Mouse (Mus musculus): ENCODE data around the gene Dnajb3. TPM values are rescaled to one million over a fixed set of nuclear protein-coding genes. Genes with fewer than 3 reads are reported as not detected.
"Not testable (repeated sequence)": the region's sequence is repeated elsewhere in the genome, so short reads cannot be mapped to it uniquely, and the experiment has no call there.

The Dnajb3 gene
- polyA plus RNA-seq, 2 experiments = 7.9 to 9.4 TPM

DNA sequence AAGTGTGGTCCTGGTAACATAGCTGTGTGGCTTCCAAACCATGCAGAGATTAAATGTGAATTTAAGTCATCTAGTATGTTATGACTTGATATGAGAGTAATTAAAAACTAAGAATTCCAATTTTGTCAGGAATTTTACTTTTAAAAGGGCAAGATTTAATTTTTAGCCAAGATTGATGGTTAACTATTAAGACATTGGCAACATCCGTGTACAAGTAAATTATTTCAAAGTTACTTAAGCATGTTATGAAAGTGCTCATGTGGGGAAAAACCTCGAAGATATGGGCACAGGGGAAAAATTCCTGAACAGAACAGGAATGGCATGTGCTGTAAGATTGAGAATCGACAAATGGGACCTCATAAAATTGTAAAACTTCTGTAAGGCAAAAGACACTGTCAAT lies 8.1 kb downstream of the Dnajb3 start:
- no peak overlapping the region for H3K9ac ChIP-seq (replicated peaks)
- H3K9me3 ChIP-seq (ENCODE audit: control insufficient read depth, low read length) = no peaks in the 10 kb centered on the region
- H3K36me3 ChIP-seq (replicated peaks; ENCODE audit: control insufficient read depth, insufficient read depth, low read depth) = no peaks in the 10 kb centered on the region
- no peak overlapping the region for H3K4me2 ChIP-seq (ENCODE audit: low read depth)
- H3K4me3 ChIP-seq (ENCODE audit: insufficient read depth in 1 of 2, low read depth in 2 of 2, low read length in 2 of 2) = no peak overlapping the region
- H3K27me3 ChIP-seq (ENCODE audit: control insufficient read depth, insufficient read depth, low read length) = no peaks in the 10 kb centered on the region
- DNase-seq (ENCODE audit: low read depth in 3 of 3, low spot score in 3 of 3) = no peak
- no peak for ATAC-seq (ENCODE audit: insufficient read depth)
- no peak overlapping the region for H3K27ac ChIP-seq
- no peaks in the 10 kb centered on the region for H3K4me1 ChIP-seq (replicated peaks; ENCODE audit: control insufficient read depth in 2 of 2, insufficient read depth in 2 of 2, low read length in 1 of 2)
- WGBS (ENCODE audit: insufficient replicate concordance) = 44% methylated on average over 3 of the region's 3 CpGs
- TF ChIP-seq CTCF (IDR thresholded peaks at IDR 0.05; ENCODE audit: low read depth) = no peak
- no peak for TF ChIP-seq EP300 (IDR thresholded peaks at IDR 0.05; ENCODE audit: low read depth)

DNA sequence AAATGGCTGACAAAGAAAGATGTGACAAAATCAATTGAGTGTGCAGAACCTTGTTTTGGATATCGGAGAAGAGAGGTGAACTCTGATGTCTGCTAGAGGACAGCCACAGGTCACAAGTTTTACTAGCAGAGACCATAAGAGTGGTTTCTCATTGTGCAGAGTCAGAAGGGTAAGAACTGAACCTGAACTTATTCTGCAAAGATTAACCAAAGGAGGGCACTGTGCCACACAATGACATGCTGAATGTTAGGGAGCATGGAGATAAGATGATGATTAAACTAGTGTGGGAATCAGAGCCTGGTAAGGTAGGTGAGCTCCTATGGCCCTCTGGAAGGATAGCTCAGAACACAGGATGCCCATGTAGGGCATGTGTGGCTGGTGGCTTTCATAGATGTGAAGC lies 9.9 kb downstream of the Dnajb3 start:
- Histone ChIP-seq H3K9me3 (ENCODE audit: control insufficient read depth, low read length) (no peaks in the 10 kb centered on the region), H3K4me3 (ENCODE audit: insufficient read depth in 1 of 2, low read depth in 2 of 2, low read length in 2 of 2) (no peak overlapping the region), H3K27ac (no peak overlapping the region), H3K9ac (replicated peaks) (no peak overlapping the region), H3K27me3 (ENCODE audit: control insufficient read depth, insufficient read depth, low read length) (no peaks in the 10 kb centered on the region), H3K4me1 (replicated peaks; ENCODE audit: control insufficient read depth in 2 of 2, insufficient read depth in 2 of 2, low read length in 1 of 2) (no peaks in the 10 kb centered on the region), H3K36me3 (replicated peaks; ENCODE audit: control insufficient read depth, insufficient read depth, low read depth) (no peaks in the 10 kb centered on the region), H3K4me2 (ENCODE audit: low read depth) (no peak overlapping the region)
- TF ChIP-seq CTCF (IDR thresholded peaks at IDR 0.05; ENCODE audit: low read depth) (no peak), EP300 (IDR thresholded peaks at IDR 0.05; ENCODE audit: low read depth) (no peak)
- no peak for DNase-seq (ENCODE audit: low read depth in 3 of 3, low spot score in 3 of 3)
- no peak for ATAC-seq (ENCODE audit: insufficient read depth)
- whole genome bisulfite sequencing (ENCODE audit: insufficient replicate concordance) = 81% methylated on average over 1 of the region's 1 CpGs

DNA sequence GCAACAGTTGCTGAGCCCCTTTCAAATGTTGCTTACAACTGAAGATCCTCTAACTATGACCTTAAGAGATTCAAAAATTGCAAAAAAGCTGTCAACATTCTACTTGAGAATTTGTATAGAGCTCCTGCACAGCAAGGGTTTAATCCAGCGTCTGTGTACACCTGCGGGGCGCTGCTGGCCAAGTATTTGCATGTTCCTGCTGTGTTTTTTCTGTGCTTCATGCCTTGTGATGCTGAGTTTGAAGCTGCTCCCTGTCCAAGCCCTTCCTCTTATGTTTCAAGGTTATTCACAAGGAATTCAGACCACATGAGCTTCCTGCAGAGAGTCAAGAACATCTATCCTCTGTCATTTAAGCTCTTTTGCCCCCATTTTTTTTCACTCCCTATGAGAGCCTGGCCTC lies 13.4 kb downstream of the Dnajb3 start:
- no peaks in the 10 kb centered on the region for H3K36me3 ChIP-seq (replicated peaks; ENCODE audit: control insufficient read depth, insufficient read depth, low read depth)
- no peaks in the 10 kb centered on the region for H3K27me3 ChIP-seq (ENCODE audit: control insufficient read depth, insufficient read depth, low read length)
- 48% methylated on average over 3 of the region's 3 CpGs for WGBS (ENCODE audit: insufficient replicate concordance)
- no peak for ATAC-seq (ENCODE audit: insufficient read depth)
- DNase-seq (ENCODE audit: low read depth in 3 of 3, low spot score in 3 of 3) = no peak
- H3K4me1 ChIP-seq (replicated peaks; ENCODE audit: control insufficient read depth in 2 of 2, insufficient read depth in 2 of 2, low read length in 1 of 2) = no peaks in the 10 kb centered on the region
- H3K4me3 ChIP-seq (ENCODE audit: insufficient read depth in 1 of 2, low read depth in 2 of 2, low read length in 2 of 2) = no peak overlapping the region
- no peak overlapping the region for H3K4me2 ChIP-seq (ENCODE audit: low read depth)
- no peak overlapping the region for H3K9ac ChIP-seq (replicated peaks)
- H3K9me3 ChIP-seq (ENCODE audit: control insufficient read depth, low read length) = no peaks in the 10 kb centered on the region
- TF ChIP-seq CTCF (IDR thresholded peaks at IDR 0.05; ENCODE audit: low read depth) = no peak
- no peak for TF ChIP-seq EP300 (IDR thresholded peaks at IDR 0.05; ENCODE audit: low read depth)
- H3K27ac ChIP-seq = no peak overlapping the region

DNA sequence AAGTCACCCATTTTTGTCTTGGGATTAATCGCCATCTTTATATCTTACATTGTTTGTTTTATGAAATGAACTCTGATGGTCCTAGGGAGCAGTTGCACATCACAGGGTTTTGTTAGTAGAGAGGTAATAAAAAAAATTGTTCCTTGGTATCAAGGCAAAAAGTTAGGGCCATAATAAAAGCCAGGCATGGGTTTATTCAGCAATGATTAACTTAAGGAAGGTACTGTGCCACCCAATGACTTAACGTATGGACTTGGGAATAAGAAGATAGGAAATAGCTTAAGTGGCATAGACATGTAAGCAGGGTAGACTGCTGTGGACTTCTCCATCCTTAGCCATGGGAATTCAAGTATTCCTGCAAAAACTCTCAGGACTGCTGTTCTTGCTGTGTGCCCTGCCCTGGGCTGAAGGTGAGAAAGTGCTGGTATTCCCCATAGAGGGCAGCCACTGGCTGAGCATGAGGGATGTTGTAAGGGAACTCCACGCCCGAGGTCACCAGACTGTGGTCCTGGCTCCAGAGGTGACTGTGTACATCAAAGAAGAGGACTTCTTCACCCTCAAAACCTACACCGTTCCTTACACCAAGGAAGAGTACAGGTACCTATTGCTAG lies 19.2 kb downstream of the Dnajb3 start:
- H3K27me3 ChIP-seq (ENCODE audit: control insufficient read depth, insufficient read depth, low read length) = no peaks in the 10 kb centered on the region
- WGBS (ENCODE audit: insufficient replicate concordance) = 66% methylated on average over 5 of the region's 5 CpGs
- no peak overlapping the region for H3K9ac ChIP-seq (replicated peaks)
- H3K9me3 ChIP-seq (ENCODE audit: control insufficient read depth, low read length) = no peaks in the 10 kb centered on the region
- TF ChIP-seq CTCF (IDR thresholded peaks at IDR 0.05; ENCODE audit: low read depth) (no peak), EP300 (IDR thresholded peaks at IDR 0.05; ENCODE audit: low read depth) (no peak)
- DNase-seq (ENCODE audit: low read depth in 3 of 3, low spot score in 3 of 3) (no peak), ATAC-seq (ENCODE audit: insufficient read depth) (no peak)
- no peak overlapping the region for H3K4me3 ChIP-seq (ENCODE audit: insufficient read depth in 1 of 2, low read depth in 2 of 2, low read length in 2 of 2)
- no peaks in the 10 kb centered on the region for H3K4me1 ChIP-seq (replicated peaks; ENCODE audit: control insufficient read depth in 2 of 2, insufficient read depth in 2 of 2, low read length in 1 of 2)
- H3K36me3 ChIP-seq (replicated peaks; ENCODE audit: control insufficient read depth, insufficient read depth, low read depth) = no peaks in the 10 kb centered on the region
- H3K27ac ChIP-seq = no peak overlapping the region
- no peak overlapping the region for H3K4me2 ChIP-seq (ENCODE audit: low read depth)

DNA sequence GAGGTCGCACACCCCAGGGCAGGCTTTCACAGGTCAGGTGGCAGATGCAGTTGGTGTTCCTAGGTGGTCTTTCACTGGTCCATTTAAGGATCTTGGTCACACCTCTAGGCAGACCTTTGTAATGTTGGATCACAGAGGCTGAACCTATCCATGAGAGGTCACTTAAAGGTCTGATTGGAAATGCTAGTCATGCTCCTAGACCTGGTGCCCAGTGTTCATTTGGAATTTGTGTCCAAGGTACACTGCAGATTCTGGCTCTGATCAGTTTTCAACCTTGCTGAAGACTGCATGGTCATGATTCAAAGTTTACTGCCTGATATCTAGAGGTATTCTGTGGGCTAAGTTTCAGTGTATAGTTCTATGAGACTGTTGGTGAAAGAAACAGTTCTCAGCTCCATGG lies 25.9 kb downstream of the Dnajb3 start:
- H3K36me3 ChIP-seq (replicated peaks; ENCODE audit: control insufficient read depth, insufficient read depth, low read depth) = no peaks in the 10 kb centered on the region
- H3K4me1 ChIP-seq (replicated peaks; ENCODE audit: control insufficient read depth in 2 of 2, insufficient read depth in 2 of 2, low read length in 1 of 2) = no peaks in the 10 kb centered on the region
- no peak for TF ChIP-seq EP300 (IDR thresholded peaks at IDR 0.05; ENCODE audit: low read depth)
- no peak for TF ChIP-seq CTCF (IDR thresholded peaks at IDR 0.05; ENCODE audit: low read depth)
- ATAC-seq (ENCODE audit: insufficient read depth) (no peak), DNase-seq (ENCODE audit: low read depth in 3 of 3, low spot score in 3 of 3) (no peak)
- no peaks in the 10 kb centered on the region for H3K27me3 ChIP-seq (ENCODE audit: control insufficient read depth, insufficient read depth, low read length)
- no peak overlapping the region for H3K4me3 ChIP-seq (ENCODE audit: insufficient read depth in 1 of 2, low read depth in 2 of 2, low read length in 2 of 2)
- 82% methylated on average over 1 of the region's 1 CpGs for WGBS (ENCODE audit: insufficient replicate concordance)
- H3K9ac ChIP-seq (replicated peaks) = no peak overlapping the region
- H3K9me3 ChIP-seq (ENCODE audit: control insufficient read depth, low read length) = peaks cover 4% of the 10 kb centered on the region
- H3K27ac ChIP-seq = no peak overlapping the region
- no peak overlapping the region for H3K4me2 ChIP-seq (ENCODE audit: low read depth)

DNA sequence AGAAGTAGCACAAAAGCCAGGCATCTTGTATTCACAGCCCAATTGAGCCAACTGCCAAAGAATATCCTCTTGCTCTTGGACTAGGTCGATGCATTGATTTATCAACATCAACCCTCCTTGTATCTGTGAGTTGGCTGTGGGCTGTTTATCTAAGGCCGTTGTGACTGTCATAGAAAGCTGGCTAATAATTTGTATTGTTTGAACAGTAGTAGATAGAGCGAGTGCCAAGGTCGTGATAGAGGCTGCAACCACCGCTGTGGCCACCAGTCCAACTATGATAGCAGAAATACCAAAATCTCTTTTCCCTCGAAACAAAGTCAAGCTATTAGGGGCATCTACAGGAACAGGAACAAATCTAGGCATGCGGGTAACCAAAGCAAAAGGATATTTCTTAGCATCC lies 33.4 kb downstream of the Dnajb3 start:
- H3K9me3 ChIP-seq (ENCODE audit: control insufficient read depth, low read length); H3K27ac ChIP-seq; H3K27me3 ChIP-seq (ENCODE audit: control insufficient read depth, insufficient read depth, low read length); H3K9ac ChIP-seq (replicated peaks); DNase-seq (ENCODE audit: low read depth in 3 of 3, low spot score in 3 of 3); H3K4me1 ChIP-seq (replicated peaks; ENCODE audit: control insufficient read depth in 2 of 2, insufficient read depth in 2 of 2, low read length in 1 of 2); H3K4me2 ChIP-seq (ENCODE audit: low read depth); ATAC-seq (ENCODE audit: insufficient read depth); H3K4me3 ChIP-seq (ENCODE audit: insufficient read depth in 1 of 2, low read depth in 2 of 2, low read length in 2 of 2); H3K36me3 ChIP-seq (replicated peaks; ENCODE audit: control insufficient read depth, insufficient read depth, low read depth): not testable (repeated sequence)
- WGBS (ENCODE audit: insufficient replicate concordance) = 67% methylated on average over 5 of the region's 7 CpGs

Data from liver, embryonic 14.5 days (tissue).